Mouse (Mus musculus) ES-Bruce4 (cell line): ENCODE results near the gene Fgg.

Experiments
- CTCF ChIP-seq: IDR thresholded peaks from one replicate; pipeline ENCODE4 v1.8.1; 2011; ENCODE audit warnings: low read depth, low read length
- POLR2A ChIP-seq: IDR thresholded peaks from one replicate; pipeline ENCODE4 v1.8.1; 2011; ENCODE audit warnings: low read length; ENCODE audit not compliant: insufficient read depth

- TF ChIP-seq POLR2A (no peak), CTCF (no peak)
Observed at GRCm38 (mm10) chr3:83004801-83005200, 2.7 kb upstream of the Fgg start.
